Mouse (Mus musculus): Measurements from ENCODE around the gene Gm9970. TPM values are rescaled to one million over a fixed set of nuclear protein-coding genes. Genes with fewer than 3 reads are reported as not detected.

Gene Gm9970
- polyA plus RNA-seq, 1 experiment from 2014 or later = 0.60 TPM

DNA sequence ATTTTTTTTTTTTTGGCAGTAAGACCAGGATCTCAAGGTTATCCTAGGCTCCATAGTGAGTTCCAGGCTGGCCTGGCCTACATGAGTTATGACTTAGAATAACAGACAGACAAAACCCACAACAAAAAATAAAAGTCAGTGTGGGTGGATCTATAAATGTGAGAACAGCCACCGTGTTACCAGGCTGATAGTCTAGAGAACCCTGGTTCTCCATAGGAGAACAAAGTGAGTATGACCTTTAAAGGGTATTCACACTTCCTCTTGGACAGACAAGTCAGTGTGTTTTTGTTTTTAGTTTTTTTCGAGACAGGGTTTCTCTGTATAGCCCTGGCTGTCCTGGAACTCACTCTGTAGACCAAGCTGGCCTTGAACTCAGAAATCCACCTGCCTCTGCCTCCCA lies 14.9 kb upstream of the Gm9970 start:
- Histone ChIP-seq H3K36me3 (ENCODE audit: control insufficient read depth, insufficient read depth, low read length) (peaks cover 26% of the 10 kb centered on the region), H3K9ac (ENCODE audit: low read length) (no peak overlapping the region), H3K27ac (ENCODE audit: low read length) (no peak overlapping the region), H3K9me3 (ENCODE audit: control insufficient read depth, low read length) (no peaks in the 10 kb centered on the region), H3K27me3 (ENCODE audit: control insufficient read depth, insufficient read depth, low read depth, low read length) (no peaks in the 10 kb centered on the region), H3K4me1 (replicated peaks; ENCODE audit: control insufficient read depth, insufficient read depth, low read length) (peaks cover 11% of the 10 kb centered on the region), H3K4me3 (ENCODE audit: low read length) (no peak overlapping the region), H3K4me2 (ENCODE audit: low read depth, low read length) (no peak overlapping the region)
- no peak for ATAC-seq (ENCODE audit: low read depth)
- WGBS = 87% methylated on average over 2 of the region's 2 CpGs

DNA sequence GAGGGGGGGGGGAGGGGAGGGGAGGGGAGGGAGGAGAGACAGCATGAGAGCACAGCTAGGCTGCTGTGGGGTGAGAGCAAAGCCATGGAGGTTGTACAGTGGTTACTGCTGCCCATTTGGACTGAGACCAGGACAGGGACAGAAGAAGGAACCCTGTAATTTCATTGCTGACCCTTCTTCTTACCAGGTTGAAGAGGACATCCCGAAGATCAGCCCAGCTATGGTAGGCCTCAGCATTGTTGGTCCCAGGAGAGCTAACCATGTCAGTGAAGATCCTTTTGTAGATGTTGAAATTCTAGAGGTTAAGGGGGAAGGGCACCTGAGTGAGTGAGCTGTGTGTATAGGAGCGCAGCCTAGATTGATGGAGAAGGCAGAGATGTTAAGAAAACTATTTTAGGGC lies 14.3 kb upstream of the Gm9970 start:
- Histone ChIP-seq H3K9ac (ENCODE audit: low read length) (no peak overlapping the region), H3K4me3 (ENCODE audit: low read length) (no peak overlapping the region), H3K27me3 (ENCODE audit: control insufficient read depth, insufficient read depth, low read depth, low read length) (no peaks in the 10 kb centered on the region), H3K4me2 (ENCODE audit: low read depth, low read length) (no peak overlapping the region), H3K4me1 (replicated peaks; ENCODE audit: control insufficient read depth, insufficient read depth, low read length) (peaks cover 11% of the 10 kb centered on the region), H3K36me3 (ENCODE audit: control insufficient read depth, insufficient read depth, low read length) (peaks cover 26% of the 10 kb centered on the region), H3K27ac (ENCODE audit: low read length) (no peak overlapping the region), H3K9me3 (ENCODE audit: control insufficient read depth, low read length) (no peaks in the 10 kb centered on the region)
- no peak for ATAC-seq (ENCODE audit: low read depth)
- 85% methylated on average over 2 of the region's 2 CpGs for WGBS

GRCm38 (mm10) chr5:31254901-31255300 lies 13.9 kb upstream of the Gm9970 start:
- 84% methylated on average over 8 of the region's 8 CpGs for WGBS
- H3K9me3 ChIP-seq (ENCODE audit: control insufficient read depth, low read length) = no peaks in the 10 kb centered on the region
- H3K9ac ChIP-seq (ENCODE audit: low read length) = no peak overlapping the region
- H3K27me3 ChIP-seq (ENCODE audit: control insufficient read depth, insufficient read depth, low read depth, low read length) = no peaks in the 10 kb centered on the region
- peaks cover 11% of the 10 kb centered on the region for H3K4me1 ChIP-seq (replicated peaks; ENCODE audit: control insufficient read depth, insufficient read depth, low read length)
- peak overlapping the region; percentile 58; the same call in 1 of the 2 replicates for H3K27ac ChIP-seq (ENCODE audit: low read length)
- no peak for ATAC-seq (ENCODE audit: low read depth)
- no peak overlapping the region for H3K4me3 ChIP-seq (ENCODE audit: low read length)
- H3K36me3 ChIP-seq (ENCODE audit: control insufficient read depth, insufficient read depth, low read length) = peaks cover 30% of the 10 kb centered on the region
- H3K4me2 ChIP-seq (ENCODE audit: low read depth, low read length) = no peak overlapping the region

DNA sequence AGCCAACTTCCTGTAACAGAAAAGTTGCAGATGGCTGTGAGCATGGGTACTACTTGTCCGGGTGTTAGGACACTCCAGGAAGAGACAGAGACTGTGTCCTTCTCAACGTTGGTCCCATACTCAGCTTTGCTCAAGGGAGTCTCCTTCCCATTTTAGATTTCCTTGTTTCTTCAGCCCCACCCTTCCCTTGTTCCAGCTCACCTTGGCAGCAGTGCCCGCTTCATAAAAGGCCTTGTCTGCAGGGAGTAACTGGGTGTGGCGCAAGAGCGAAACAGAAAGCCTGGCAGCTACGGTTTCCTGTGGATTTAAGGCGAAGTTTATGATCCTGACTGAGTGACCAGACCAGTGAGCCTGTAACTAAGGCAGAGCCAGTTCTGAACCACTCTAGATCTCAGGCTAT lies 13.4 kb upstream of the Gm9970 start:
- H3K36me3 ChIP-seq (ENCODE audit: control insufficient read depth, insufficient read depth, low read length) = peaks cover 29% of the 10 kb centered on the region
- no peak overlapping the region for H3K4me3 ChIP-seq (ENCODE audit: low read length)
- ATAC-seq (ENCODE audit: low read depth) = peak; percentile 24
- H3K27ac ChIP-seq (ENCODE audit: low read length) = peak overlapping the region; percentile 58
- H3K4me1 ChIP-seq (replicated peaks; ENCODE audit: control insufficient read depth, insufficient read depth, low read length) = peaks cover 11% of the 10 kb centered on the region
- no peaks in the 10 kb centered on the region for H3K9me3 ChIP-seq (ENCODE audit: control insufficient read depth, low read length)
- 62% methylated on average over 7 of the region's 7 CpGs for WGBS
- H3K4me2 ChIP-seq (ENCODE audit: low read depth, low read length) = no peak overlapping the region
- 0 out of 2 replicates have a peak overlapping the region, but pooled peaks have one; percentile 10 for H3K9ac ChIP-seq (ENCODE audit: low read length)
- no peaks in the 10 kb centered on the region for H3K27me3 ChIP-seq (ENCODE audit: control insufficient read depth, insufficient read depth, low read depth, low read length)

GRCm38 (mm10) chr5:31253806-31254205 lies 12.8 kb upstream of the Gm9970 start:
- Histone ChIP-seq H3K4me2 (ENCODE audit: low read depth, low read length) (no peak overlapping the region), H3K36me3 (ENCODE audit: control insufficient read depth, insufficient read depth, low read length) (peaks cover 32% of the 10 kb centered on the region), H3K27me3 (ENCODE audit: control insufficient read depth, insufficient read depth, low read depth, low read length) (no peaks in the 10 kb centered on the region), H3K4me3 (ENCODE audit: low read length) (no peak overlapping the region), H3K4me1 (replicated peaks; ENCODE audit: control insufficient read depth, insufficient read depth, low read length) (peaks cover 11% of the 10 kb centered on the region), H3K9me3 (ENCODE audit: control insufficient read depth, low read length) (no peaks in the 10 kb centered on the region), H3K9ac (ENCODE audit: low read length) (0 out of 2 replicates have a peak overlapping the region, but pooled peaks have one; percentile 10), H3K27ac (ENCODE audit: low read length) (peak overlapping the region; percentile 58)
- no peak for ATAC-seq (ENCODE audit: low read depth)
- 91% methylated on average over 8 of the region's 8 CpGs for WGBS

DNA sequence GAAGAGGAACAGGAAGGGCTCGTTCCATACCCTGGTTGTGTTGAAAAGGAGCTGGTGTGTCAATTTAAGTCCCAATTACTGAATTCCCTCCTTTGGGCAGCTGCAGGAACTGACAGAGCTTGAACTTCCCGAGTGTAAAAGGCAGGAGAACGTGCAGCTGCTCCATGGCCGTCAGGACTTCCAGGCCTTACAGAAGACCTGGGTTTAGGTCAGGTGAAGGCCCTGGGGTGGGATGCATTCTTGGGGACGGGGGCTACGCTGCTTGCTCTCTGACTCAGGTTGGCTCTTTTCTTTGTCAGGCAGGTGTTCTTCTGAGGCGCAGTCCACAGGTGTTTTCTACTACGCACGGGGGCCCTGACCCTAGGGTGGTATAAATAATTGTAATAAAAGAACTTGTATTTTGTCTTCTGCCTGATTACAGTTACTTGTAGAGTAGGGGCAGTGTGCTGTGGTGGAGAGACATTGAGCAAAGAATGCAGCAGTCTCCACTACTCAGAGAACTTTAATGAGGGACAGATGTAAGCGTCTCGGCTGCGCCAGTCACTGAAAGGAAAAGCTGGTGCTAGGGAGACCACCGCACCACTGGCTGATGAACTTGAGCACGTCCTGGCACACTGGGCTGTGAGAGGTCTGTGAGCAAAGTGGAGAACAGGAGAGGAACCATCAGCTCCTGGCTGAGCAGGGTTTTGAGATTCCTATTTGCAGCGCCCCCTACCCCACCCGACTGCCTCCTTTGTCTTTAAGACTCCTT lies 11.9 kb upstream of the Gm9970 start:
- Histone ChIP-seq H3K9ac (ENCODE audit: low read length) (peak overlapping the region; percentile 63), H3K4me3 (ENCODE audit: low read length) (peak overlapping the region; percentile 49)

GRCm38 (mm10) chr5:31252151-31252550 lies 11.1 kb upstream of the Gm9970 start:
- ATAC-seq (ENCODE audit: low read depth) = no peak
- Histone ChIP-seq H3K27ac (ENCODE audit: low read length) (peak overlapping the region; percentile 81), H3K4me2 (ENCODE audit: low read depth, low read length) (peak overlapping the region; percentile 59), H3K4me1 (replicated peaks; ENCODE audit: control insufficient read depth, insufficient read depth, low read length) (peaks cover 11% of the 10 kb centered on the region), H3K9ac (ENCODE audit: low read length) (peak overlapping the region; percentile 63), H3K36me3 (ENCODE audit: control insufficient read depth, insufficient read depth, low read length) (peaks cover 44% of the 10 kb centered on the region), H3K9me3 (ENCODE audit: control insufficient read depth, low read length) (no peaks in the 10 kb centered on the region), H3K27me3 (ENCODE audit: control insufficient read depth, insufficient read depth, low read depth, low read length) (no peaks in the 10 kb centered on the region), H3K4me3 (ENCODE audit: low read length) (peak overlapping the region; percentile 49)
- WGBS = 60% methylated on average over 10 of the region's 10 CpGs

More for the DNA sequence above, 11.9 kb upstream of the Gm9970 start:
- Histone ChIP-seq H3K4me1 (replicated peaks; ENCODE audit: control insufficient read depth, insufficient read depth, low read length) (peaks cover 11% of the 10 kb centered on the region), H3K9me3 (ENCODE audit: control insufficient read depth, low read length) (no peaks in the 10 kb centered on the region), H3K27me3 (ENCODE audit: control insufficient read depth, insufficient read depth, low read depth, low read length) (no peaks in the 10 kb centered on the region), H3K4me2 (ENCODE audit: low read depth, low read length) (peak overlapping the region; percentile 59), H3K27ac (ENCODE audit: low read length) (0 out of 2 replicates have a peak overlapping the region, but pooled peaks have one; percentile 81), H3K36me3 (ENCODE audit: control insufficient read depth, insufficient read depth, low read length) (peaks cover 39% of the 10 kb centered on the region)
- ATAC-seq (ENCODE audit: low read depth) = no peak
- 67% methylated on average over 16 of the region's 16 CpGs for WGBS

DNA sequence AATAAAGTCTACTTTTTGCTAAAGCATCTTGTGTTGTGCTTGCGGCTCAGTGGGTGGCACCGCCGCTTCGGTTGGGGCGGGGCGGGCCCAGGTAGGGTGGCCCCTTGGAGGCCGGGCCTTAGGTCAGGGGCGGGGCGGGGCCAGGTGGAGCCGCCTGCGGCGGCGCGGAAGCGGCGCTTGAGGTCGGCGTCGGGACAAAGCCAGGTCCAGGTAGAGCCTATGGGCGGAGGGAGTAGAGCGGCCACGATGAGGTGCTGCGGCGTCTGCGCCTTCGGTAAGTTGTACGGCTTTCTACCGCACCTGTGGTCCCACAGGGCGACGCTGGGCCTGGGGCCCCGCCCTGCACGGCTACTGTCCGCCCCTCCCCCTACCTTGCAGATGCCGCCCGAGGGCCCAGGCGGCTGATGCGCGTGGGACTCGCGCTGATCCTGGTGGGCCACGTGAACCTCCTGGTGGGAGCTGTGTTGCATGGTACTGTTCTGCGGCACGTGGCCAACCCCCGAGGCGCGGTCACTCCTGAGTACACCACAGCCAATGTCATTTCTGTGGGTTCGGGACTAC lies 10.6 kb upstream of the Gm9970 start, which contains the start of gene Krtcap3:
Gene Krtcap3, plus strand, starts transcription at position 151 of the 561 bp plus-strand sequence.
- peaks cover 11% of the 10 kb centered on the region for H3K4me1 ChIP-seq (replicated peaks; ENCODE audit: control insufficient read depth, insufficient read depth, low read length)
- peaks cover 44% of the 10 kb centered on the region for H3K36me3 ChIP-seq (ENCODE audit: control insufficient read depth, insufficient read depth, low read length)
- WGBS = 18% methylated on average over 39 of the region's 47 CpGs
- no peaks in the 10 kb centered on the region for H3K9me3 ChIP-seq (ENCODE audit: control insufficient read depth, low read length)
- H3K9ac ChIP-seq (ENCODE audit: low read length) = peak within 1 kb of the TSS; percentile 63
- peak within 1 kb of the TSS; percentile 59 for H3K4me2 ChIP-seq (ENCODE audit: low read depth, low read length)
- peak within 1 kb of the TSS; percentile 49 for H3K4me3 ChIP-seq (ENCODE audit: low read length)
- ATAC-seq (ENCODE audit: low read depth) = peak; percentile 85
- peak within 1 kb of the TSS; percentile 81 for H3K27ac ChIP-seq (ENCODE audit: low read length)
- H3K27me3 ChIP-seq (ENCODE audit: control insufficient read depth, insufficient read depth, low read depth, low read length) = no peaks in the 10 kb centered on the region

GRCm38 (mm10) chr5:31250716-31251115 lies 9.7 kb upstream of the Gm9970 start:
- no peaks in the 10 kb centered on the region for H3K9me3 ChIP-seq (ENCODE audit: control insufficient read depth, low read length)
- peaks cover 47% of the 10 kb centered on the region for H3K36me3 ChIP-seq (ENCODE audit: control insufficient read depth, insufficient read depth, low read length)
- H3K4me2 ChIP-seq (ENCODE audit: low read depth, low read length) = no peak overlapping the region
- H3K4me3 ChIP-seq (ENCODE audit: low read length) = no peak overlapping the region
- no peaks in the 10 kb centered on the region for H3K27me3 ChIP-seq (ENCODE audit: control insufficient read depth, insufficient read depth, low read depth, low read length)
- H3K4me1 ChIP-seq (replicated peaks; ENCODE audit: control insufficient read depth, insufficient read depth, low read length) = peaks cover 11% of the 10 kb centered on the region
- no peak for ATAC-seq (ENCODE audit: low read depth)
- no peak overlapping the region for H3K9ac ChIP-seq (ENCODE audit: low read length)
- H3K27ac ChIP-seq (ENCODE audit: low read length) = peak overlapping the region; percentile 28; the same call in 1 of the 2 replicates
- 42% methylated on average over 4 of the region's 4 CpGs for WGBS

Measured in lung, embryonic 16.5 days (tissue).